Mouse (Mus musculus) embryonic fibroblast, embryonic 13.5 days (primary cell): ENCODE data around the gene Lgals3bp.

Experiments used
- CTCF ChIP-seq: IDR thresholded peaks from 2 replicates; pipeline ENCODE4 v1.5.1; 2011; ENCODE audit warnings: mild to moderate bottlenecking, control low read depth, low read length, moderate library complexity, borderline replicate concordance; ENCODE audit not compliant: insufficient read depth
- POLR2A ChIP-seq: IDR thresholded peaks from 2 replicates; pipeline ENCODE4 v1.6.1; 2011; ENCODE audit warnings: low read depth, mild to moderate bottlenecking, control low read depth, low read length, moderate library complexity

DNA sequence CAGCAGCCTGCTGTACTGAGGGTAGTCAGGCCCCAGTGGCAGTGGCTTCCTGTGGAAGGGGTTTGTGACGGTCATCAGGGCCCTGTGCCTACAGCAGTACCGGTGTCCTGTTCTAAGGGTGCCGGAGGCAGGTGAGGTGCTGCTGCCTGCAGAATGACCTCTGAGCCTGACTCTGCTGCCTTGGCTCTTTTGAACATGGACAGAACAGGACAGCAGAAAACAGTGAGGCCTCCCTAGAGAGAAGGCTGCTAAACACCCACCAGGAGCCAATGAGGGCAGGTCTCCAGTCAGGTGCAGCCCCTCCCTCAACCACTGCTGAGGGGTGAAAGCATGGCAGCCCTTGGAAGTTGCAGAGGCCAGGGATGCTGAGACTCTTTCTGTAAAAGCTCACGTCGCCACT is 4.6 kb upstream of the Lgals3bp start:
- TF ChIP-seq CTCF: no peak
- TF ChIP-seq POLR2A: no peak
